In genomic region chr1:164043549-164043948, GRCm38 (mm10) we compare ENCODE assay signal across 13 mouse cellular contexts. TPM values are rescaled to one million over a fixed set of nuclear protein-coding genes. Genes with fewer than 3 reads are reported as not detected.
DNase-seq lines count a peak whose midpoint lies in the region; ATAC-seq lines count a peak whose summit lies in the region.
"Had no signal": no experiment of that assay in that cellular context is flagged by ENCODE, and none has a peak within 500 bp of the region (broad histone marks: within the 10 kb centered on the region; RNA-seq: fewer than 3 reads in every experiment).

No protein-coding gene starts in this region.

- 38% methylated on average over 3 of the region's 3 CpGs for WGBS in heart, embryonic 11.5 days (ENCODE audit: insufficient replicate concordance)

- no peaks in the 10 kb centered on the region for H3K27me3 ChIP-seq in heart, embryonic 11.5 days (ENCODE audit: control insufficient read depth, insufficient read depth, low read length)

- H3K4me1 ChIP-seq in heart, embryonic 11.5 days (ENCODE audit: control insufficient read depth, insufficient read depth, low read length), result no peaks in the 10 kb centered on the region; the same call in 1 of the 2 replicates

- no peak overlapping the region for H3K4me2 ChIP-seq in heart, embryonic 11.5 days

- H3K4me3 ChIP-seq in heart, embryonic 11.5 days (ENCODE audit: low read depth, low read length), result no peak overlapping the region
- H3K4me3 ChIP-seq: erythroblast, embryonic 14.5 days; left cerebral cortex, adult 2 months had no signal

- no peaks in the 10 kb centered on the region for H3K36me3 ChIP-seq in heart, embryonic 11.5 days (ENCODE audit: control insufficient read depth, insufficient read depth, low read length)

- DNase-seq in heart, adult 11 months, result peak; percentile 95
- DNase-seq in heart, postnatal 25 days (ENCODE audit: low spot score), result peak; percentile 24
- DNase-seq in kidney, postnatal 4 days, result peak; percentile 47 to 57
- peak; percentile 41 to 42 for DNase-seq in lung, postnatal 4 days
- no peak for DNase-seq in ovary, postnatal 10 days (ENCODE audit: low spot score)
- DNase-seq in right cerebral cortex, postnatal 10 days (ENCODE audit: low spot score in 2 of 2), result no peak
- no peak for DNase-seq in testis, postnatal 10 days (ENCODE audit: low spot score)

- intact Hi-C loops in heart, postnatal 25 days (cut with DNase I), result no loop called here

- no peak overlapping the region for H3K27ac ChIP-seq in heart, embryonic 11.5 days (ENCODE audit: low read depth, low read length)
- H3K27ac ChIP-seq: left cerebral cortex, adult 2 months had no signal

- H3K9ac ChIP-seq in heart, embryonic 11.5 days (ENCODE audit: low read depth, low read length), result no peak overlapping the region

- H3K9me3 ChIP-seq in heart, embryonic 11.5 days (replicated peaks; ENCODE audit: control insufficient read depth, low read length), result no peaks in the 10 kb centered on the region

- ATAC-seq in heart, embryonic 11.5 days (replicated peaks; ENCODE audit: insufficient number of reproducible peaks, low FRiP score, low TSS enrichment), result no peak
- ATAC-seq: hindbrain, embryonic 16.5 days; Patski had no signal

RNA-seq across cellular contexts. Expression of gene Sele, which starts 4.5 kb away (rescaled TPM):
- polyA plus RNA-seq in heart, embryonic 11.5 days (2014; fragmentation: Nextera tagmentation; extraction: Ambion mirVana), result 0.09 TPM in 1 of 2 replicates, not detected in the other
- total RNA-seq in heart, postnatal 25 days (2021), result under 1 TPM; 0.78 to 0.83 TPM
- polyA plus RNA-seq: erythroblast, embryonic 14.5 days; hindbrain, embryonic 16.5 days; Patski; stomach, embryonic 14.5 days had no signal

RNA-seq across cellular contexts. Expression of gene Sell, which starts 18.2 kb away (rescaled TPM):
- polyA plus RNA-seq in heart, embryonic 11.5 days (2014; fragmentation: Nextera tagmentation; extraction: Ambion mirVana), result 0.14 TPM in 1 of 2 replicates, not detected in the other
- total RNA-seq in heart, postnatal 25 days (2021), result 1 to 10 TPM in 1 of 2 experiments, under 1 TPM in 1; 0.94 to 1.6 TPM
- total RNA-seq: left cerebral cortex, adult 2 months had no signal
- polyA plus RNA-seq: erythroblast, embryonic 14.5 days; Patski had no signal

RNA-seq across cellular contexts. Expression of gene Mettl18, which starts 48.9 kb away (rescaled TPM):
- polyA plus RNA-seq in heart, embryonic 11.5 days (2014; fragmentation: Nextera tagmentation; extraction: Ambion mirVana), result 7.6 and 8.3 TPM in 2 replicates
- 1 to 10 TPM; 3.6 to 4.1 TPM for total RNA-seq in heart, postnatal 25 days (2021)

RNA-seq across cellular contexts. Expression of gene BC055324, which starts 49.0 kb away (rescaled TPM):
- 20.0 and 20.9 TPM in 2 replicates for polyA plus RNA-seq in heart, embryonic 11.5 days (2014; fragmentation: Nextera tagmentation; extraction: Ambion mirVana)
- total RNA-seq in heart, postnatal 25 days (2021), result under 1 TPM; 0.62 to 0.81 TPM

Comparison
In these comparisons a context has a peak if more than half of its experiments do, and no peak if none do; other contexts are left out.
1. DNase-seq: peak in heart, adult 11 months (single experiment), heart, postnatal 25 days (single experiment), kidney, postnatal 4 days (2 of 2) and lung, postnatal 4 days (2 of 2); none in ovary, postnatal 10 days (single experiment), right cerebral cortex, postnatal 10 days (0 of 2) and testis, postnatal 10 days (single experiment).